Comparison of ENCODE assay signal across 8 mouse cellular contexts in genomic region chr11:7213161-7213500, GRCm38 (mm10). TPM values are rescaled to one million over a fixed set of nuclear protein-coding genes. Genes with fewer than 3 reads are reported as not detected.
DNase-seq lines count a peak whose midpoint lies in the region; ATAC-seq lines count a peak whose summit lies in the region.

No protein-coding gene starts in this region.

- peak overlapping the region; percentile 65 for H3K9ac ChIP-seq in heart, embryonic 14.5 days (ENCODE audit: low read length)
- peak overlapping the region; percentile 86 for H3K9ac ChIP-seq in forebrain, embryonic 16.5 days (replicated peaks; ENCODE audit: low read depth, low read length)
- H3K9ac ChIP-seq in liver, embryonic 15.5 days = no peak overlapping the region

- no peak for DNase-seq in heart, adult 8-10 months (ENCODE audit: low spot score)
- peak; percentile 53 for DNase-seq in ES-CJ7 (ENCODE audit: low read depth, low spot score)
- no peak for DNase-seq in adrenal gland, postnatal 4 days (ENCODE audit: low spot score in 2 of 2)
- no peak for DNase-seq in left cerebral cortex, postnatal 4 days
- no peak for DNase-seq in right cerebral cortex, postnatal 14 days

- peaks cover 5 to 23% of the 10 kb centered on the region in 2 experiments; a peak in 3 of 4 replicates for H3K4me1 ChIP-seq in heart, embryonic 14.5 days (ENCODE audit: control insufficient read depth in 2 of 2, insufficient read depth in 2 of 2, low read length in 2 of 2)
- H3K4me1 ChIP-seq in forebrain, embryonic 16.5 days (replicated peaks; ENCODE audit: control insufficient read depth, insufficient read depth, low read length) = peaks cover 20% of the 10 kb centered on the region
- H3K4me1 ChIP-seq in liver, embryonic 15.5 days (replicated peaks) = no peaks in the 10 kb centered on the region

- H3K36me3 ChIP-seq in heart, embryonic 14.5 days (ENCODE audit: control insufficient read depth, insufficient read depth, low read length) = no peaks in the 10 kb centered on the region
- H3K36me3 ChIP-seq in forebrain, embryonic 16.5 days (ENCODE audit: control insufficient read depth, insufficient read depth) = no peaks in the 10 kb centered on the region
- no peaks in the 10 kb centered on the region for H3K36me3 ChIP-seq in liver, embryonic 15.5 days (replicated peaks)

- no peaks in the 10 kb centered on the region for H3K9me3 ChIP-seq in heart, embryonic 14.5 days (ENCODE audit: control insufficient read depth, low read length)
- H3K9me3 ChIP-seq in forebrain, embryonic 16.5 days (ENCODE audit: control insufficient read depth, low read length) = no peaks in the 10 kb centered on the region
- H3K9me3 ChIP-seq in liver, embryonic 15.5 days (replicated peaks) = no peaks in the 10 kb centered on the region

- peak overlapping the region; percentile 97 for H3K4me2 ChIP-seq in heart, embryonic 14.5 days (ENCODE audit: low read length)
- H3K4me2 ChIP-seq in forebrain, embryonic 16.5 days (ENCODE audit: low read length) = peak overlapping the region; percentile 90
- H3K4me2 ChIP-seq in liver, embryonic 15.5 days = peak overlapping the region; percentile 54

- 2% methylated on average over 19 of the region's 19 CpGs for WGBS in heart, embryonic 14.5 days
- WGBS in forebrain, embryonic 16.5 days = 1% methylated on average over 19 of the region's 19 CpGs
- 3% methylated on average over 19 of the region's 19 CpGs for WGBS in liver, embryonic 15.5 days (ENCODE audit: insufficient replicate concordance)

- H3K27ac ChIP-seq in heart, embryonic 14.5 days (replicated peaks in 1 of 2; ENCODE audit: control insufficient read depth in 1 of 2, insufficient read depth in 1 of 2, low read depth in 2 of 2, low read length in 2 of 2) = no peak overlapping the region
- H3K27ac ChIP-seq in forebrain, embryonic 16.5 days (ENCODE audit: low read length) = peak overlapping the region; percentile 91
- no peak overlapping the region for H3K27ac ChIP-seq in liver, embryonic 15.5 days (replicated peaks)

- peak overlapping the region; percentile 65 to 68 for H3K4me3 ChIP-seq in heart, embryonic 14.5 days (ENCODE audit: control insufficient read depth in 1 of 2, insufficient read depth in 1 of 2, low read depth in 1 of 2, low read length in 2 of 2)
- peak overlapping the region; percentile 76 for H3K4me3 ChIP-seq in forebrain, embryonic 16.5 days (replicated peaks; ENCODE audit: low read length)
- peak overlapping the region; percentile 39 for H3K4me3 ChIP-seq in liver, embryonic 15.5 days (replicated peaks)

- peaks cover 41% of the 10 kb centered on the region for H3K27me3 ChIP-seq in heart, embryonic 14.5 days (ENCODE audit: control insufficient read depth, insufficient read depth, low read length)
- H3K27me3 ChIP-seq in forebrain, embryonic 16.5 days (replicated peaks; ENCODE audit: control insufficient read depth, insufficient read depth, low read length) = 0 out of 2 replicates have a peak, but pooled peaks cover 4% of the 10 kb centered on the region
- H3K27me3 ChIP-seq in liver, embryonic 15.5 days = peaks cover 49% of the 10 kb centered on the region

- intact Hi-C loops in left cerebral cortex, postnatal 4 days (cut with DNase I) = loop anchor here (5.0 kb wide), 3 partner anchors 124 to 1194 kb away; no protein-coding TSS in a partner anchor

- ATAC-seq in heart, embryonic 14.5 days (ENCODE audit: insufficient number of reproducible peaks, insufficient read depth, low FRiP score, low read depth) = no peak
- no peak for ATAC-seq in forebrain, embryonic 16.5 days
- ATAC-seq in liver, embryonic 15.5 days (ENCODE audit: insufficient read depth) = no peak

RNA-seq across cellular contexts. Expression of gene Igfbp3, which starts 0.6 kb away (rescaled TPM):
- 42.1 and 54.0 TPM in 2 replicates for polyA plus RNA-seq in heart, embryonic 14.5 days (2014; fragmentation: Nextera tagmentation; extraction: Ambion mirVana)
- total RNA-seq in heart, adult 8-10 months (2022) = 10 to 100 TPM; 19.5 to 46.4 (median 24.3) TPM
- 51.1 and 62.5 TPM in 2 replicates for polyA plus RNA-seq in forebrain, embryonic 16.5 days (2015; fragmentation: Nextera tagmentation; extraction: Ambion mirVana)
- 18.9 and 19.5 TPM in 2 replicates for polyA plus RNA-seq in liver, embryonic 15.5 days (2015; fragmentation: Nextera tagmentation; extraction: Ambion mirVana)
- total RNA-seq in adrenal gland, postnatal 4 days (2021) = 10 to 100 TPM; 61.8 to 63.1 TPM
- total RNA-seq in left cerebral cortex, postnatal 4 days (2021) = 10 to 100 TPM; 20.6 to 21.3 TPM

RNA-seq across cellular contexts. Expression of gene Igfbp1, which starts 15.5 kb away (rescaled TPM):
- polyA plus RNA-seq in heart, embryonic 14.5 days (2014; fragmentation: Nextera tagmentation; extraction: Ambion mirVana) = not detected in 2 replicates
- not detected for total RNA-seq in heart, adult 8-10 months (2022)
- 0.23 TPM in 1 of 2 replicates, not detected in the other for polyA plus RNA-seq in forebrain, embryonic 16.5 days (2015; fragmentation: Nextera tagmentation; extraction: Ambion mirVana)
- 170 and 287 TPM in 2 replicates for polyA plus RNA-seq in liver, embryonic 15.5 days (2015; fragmentation: Nextera tagmentation; extraction: Ambion mirVana)
- 10 to 100 TPM in 1 of 2 experiments, 1 to 10 TPM in 1; 3.7 to 77.7 TPM for total RNA-seq in adrenal gland, postnatal 4 days (2021)
- total RNA-seq in left cerebral cortex, postnatal 4 days (2021) = under 1 TPM in 1 of 2 experiments, not detected in 1; 0.24 TPM

RNA-seq across cellular contexts. Expression of gene Gm11985, which starts 24.8 kb away (rescaled TPM):
- polyA plus RNA-seq in heart, embryonic 14.5 days (2014; fragmentation: Nextera tagmentation; extraction: Ambion mirVana) = not detected in 2 replicates
- total RNA-seq in heart, adult 8-10 months (2022) = not detected
- not detected in 2 replicates for polyA plus RNA-seq in forebrain, embryonic 16.5 days (2015; fragmentation: Nextera tagmentation; extraction: Ambion mirVana)
- polyA plus RNA-seq in liver, embryonic 15.5 days (2015; fragmentation: Nextera tagmentation; extraction: Ambion mirVana) = not detected in 2 replicates
- total RNA-seq in adrenal gland, postnatal 4 days (2021) = not detected
- total RNA-seq in left cerebral cortex, postnatal 4 days (2021) = not detected
